Mouse (Mus musculus): ENCODE data around the gene Dnpep.

The Dnpep gene

DNA sequence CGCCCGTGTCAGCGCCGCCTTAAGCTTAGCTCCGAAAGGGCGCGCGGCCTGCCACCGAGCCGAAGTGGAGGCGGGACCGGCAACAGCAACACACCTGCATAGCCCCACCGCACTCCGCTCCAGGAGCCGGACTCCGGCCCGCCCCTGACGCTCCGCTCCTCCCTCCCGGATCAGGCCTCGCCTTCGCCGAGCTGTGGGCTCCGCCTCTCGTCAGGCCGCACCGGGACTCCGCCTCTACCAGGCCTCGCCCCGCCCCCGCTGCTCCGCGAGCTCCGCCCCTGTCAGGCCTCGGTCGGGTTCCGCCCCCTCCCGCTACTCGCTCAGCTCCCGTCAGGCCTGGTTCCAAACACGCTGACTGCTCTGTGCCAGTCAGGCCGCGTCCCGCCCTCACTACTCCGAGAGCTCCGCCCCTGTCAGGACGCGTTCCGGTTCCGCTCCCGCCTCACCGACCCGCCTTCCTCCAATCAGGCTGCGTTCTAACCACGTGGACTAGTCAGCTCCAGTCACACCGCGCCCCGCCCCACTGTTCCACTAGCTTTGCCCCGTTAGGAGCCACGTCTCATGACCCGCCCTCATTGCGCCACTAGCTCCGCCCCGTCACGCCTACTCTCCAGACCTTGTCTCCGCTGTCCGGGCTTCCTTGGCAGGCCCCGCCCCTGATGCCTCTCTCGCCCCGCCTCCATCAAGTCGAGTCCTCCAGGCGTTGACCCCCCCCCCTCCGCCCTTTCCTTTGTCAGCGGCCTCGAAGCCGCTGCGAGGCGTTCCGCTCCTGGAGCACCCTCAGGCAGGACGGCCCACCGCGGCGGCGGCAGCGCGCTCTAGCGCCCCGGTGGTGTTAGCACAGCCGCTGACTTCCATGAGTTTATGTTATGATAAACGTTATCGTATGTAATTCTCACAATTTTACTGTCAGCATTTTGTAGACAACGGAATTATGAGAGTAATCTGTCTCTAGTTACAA, at the start of gene Dnpep:
TSS of gene Dnpep (minus strand) at position 750 of the 961 bp plus-strand sequence.
- in situ Hi-C loops (cut with MseI, MboI) = no loop called here

DNA sequence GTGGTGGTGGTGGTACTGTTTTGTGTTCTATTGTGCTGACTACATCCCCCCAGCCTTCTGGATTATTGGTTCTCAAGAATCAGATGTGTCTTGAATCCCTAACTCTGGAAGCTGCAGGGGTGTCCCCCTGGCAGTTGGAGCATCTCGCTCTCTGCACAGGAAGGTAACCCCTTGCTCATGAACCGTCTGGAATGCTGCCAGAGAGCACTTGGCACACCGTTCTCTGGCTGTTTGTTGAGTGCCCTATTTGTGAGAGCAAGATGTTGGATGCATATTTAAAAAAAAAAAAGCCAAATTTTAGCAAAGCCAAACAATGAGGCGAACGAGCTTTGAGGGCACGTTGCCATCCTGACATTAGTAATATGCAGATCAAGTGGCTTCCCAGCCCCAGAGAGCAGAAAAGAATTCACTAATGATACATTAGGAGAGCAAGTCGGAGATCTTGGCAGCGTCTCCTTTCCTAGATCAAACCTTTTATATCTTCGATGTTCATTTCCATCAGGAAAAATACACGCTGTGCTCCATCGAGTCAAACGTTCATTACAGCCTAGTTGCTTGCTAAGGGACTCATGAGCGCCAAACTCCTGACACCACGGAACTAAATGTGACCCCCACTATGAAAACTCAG, 47.8 kb upstream of the Dnpep start:
- in situ Hi-C loops (cut with MseI, MboI) = no loop called here

DNA sequence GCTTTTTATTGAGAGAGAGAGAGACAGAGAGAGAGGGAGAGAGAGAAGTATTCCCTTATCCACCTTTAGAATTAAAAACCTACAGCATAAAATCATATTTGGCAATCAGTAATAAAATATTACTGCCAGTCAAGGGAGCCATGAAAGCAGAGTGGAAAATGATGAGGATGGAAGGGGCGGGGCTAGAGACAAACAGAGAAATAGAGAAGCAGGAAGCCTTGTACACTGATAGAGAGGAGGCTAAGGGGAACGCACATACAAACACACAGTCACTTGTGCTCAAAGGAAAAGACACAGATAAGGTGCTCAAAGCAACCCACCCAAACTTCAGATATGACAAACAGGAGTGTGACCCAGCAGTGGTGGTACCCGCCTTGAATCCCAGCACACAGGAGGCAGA, 46.1 kb upstream of the Dnpep start:
- in situ Hi-C loops (cut with MseI, MboI) = no loop called here

DNA sequence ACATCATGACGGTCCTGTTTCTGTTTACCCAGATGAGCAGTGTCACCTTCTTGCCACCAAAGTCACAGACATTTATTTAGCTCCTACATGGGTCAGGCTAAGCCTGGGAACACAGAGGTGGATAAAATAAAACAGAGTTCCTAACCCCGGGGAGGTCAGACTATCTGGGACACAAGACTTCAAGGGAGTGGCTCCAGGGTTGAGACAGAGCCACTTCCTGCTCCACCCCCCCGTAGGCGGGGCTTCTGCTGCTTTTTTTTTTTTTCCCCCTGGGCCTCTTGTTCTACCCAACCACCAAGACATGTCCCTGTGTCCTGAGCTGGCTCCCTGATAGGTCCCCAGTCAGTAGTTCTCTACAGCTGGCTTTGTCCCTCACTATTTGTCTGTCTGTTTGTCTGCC, 44.0 kb upstream of the Dnpep start:
- in situ Hi-C loops (cut with MseI, MboI) = no loop called here

DNA sequence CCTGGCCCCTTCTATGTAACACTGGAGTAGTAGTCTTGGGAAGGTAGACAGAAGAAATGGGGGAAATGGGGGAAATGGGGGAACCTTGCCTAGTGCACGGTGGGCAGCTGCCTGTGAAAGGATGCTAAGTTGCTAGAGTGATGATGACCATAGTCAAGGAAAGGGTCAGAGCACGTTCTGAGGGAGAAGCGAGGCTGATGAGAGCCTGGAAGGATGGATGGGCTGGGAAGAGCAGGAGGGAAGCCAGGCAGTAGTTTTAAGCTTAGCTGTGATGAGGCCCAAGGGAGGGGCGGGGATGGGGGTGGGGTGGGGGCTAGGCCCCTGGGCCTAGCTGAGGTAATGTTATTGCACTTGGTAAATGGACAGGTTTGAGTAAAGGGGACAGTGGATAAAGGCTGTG, 43.3 kb upstream of the Dnpep start:
- in situ Hi-C loops (cut with MseI, MboI) = no loop called here

DNA sequence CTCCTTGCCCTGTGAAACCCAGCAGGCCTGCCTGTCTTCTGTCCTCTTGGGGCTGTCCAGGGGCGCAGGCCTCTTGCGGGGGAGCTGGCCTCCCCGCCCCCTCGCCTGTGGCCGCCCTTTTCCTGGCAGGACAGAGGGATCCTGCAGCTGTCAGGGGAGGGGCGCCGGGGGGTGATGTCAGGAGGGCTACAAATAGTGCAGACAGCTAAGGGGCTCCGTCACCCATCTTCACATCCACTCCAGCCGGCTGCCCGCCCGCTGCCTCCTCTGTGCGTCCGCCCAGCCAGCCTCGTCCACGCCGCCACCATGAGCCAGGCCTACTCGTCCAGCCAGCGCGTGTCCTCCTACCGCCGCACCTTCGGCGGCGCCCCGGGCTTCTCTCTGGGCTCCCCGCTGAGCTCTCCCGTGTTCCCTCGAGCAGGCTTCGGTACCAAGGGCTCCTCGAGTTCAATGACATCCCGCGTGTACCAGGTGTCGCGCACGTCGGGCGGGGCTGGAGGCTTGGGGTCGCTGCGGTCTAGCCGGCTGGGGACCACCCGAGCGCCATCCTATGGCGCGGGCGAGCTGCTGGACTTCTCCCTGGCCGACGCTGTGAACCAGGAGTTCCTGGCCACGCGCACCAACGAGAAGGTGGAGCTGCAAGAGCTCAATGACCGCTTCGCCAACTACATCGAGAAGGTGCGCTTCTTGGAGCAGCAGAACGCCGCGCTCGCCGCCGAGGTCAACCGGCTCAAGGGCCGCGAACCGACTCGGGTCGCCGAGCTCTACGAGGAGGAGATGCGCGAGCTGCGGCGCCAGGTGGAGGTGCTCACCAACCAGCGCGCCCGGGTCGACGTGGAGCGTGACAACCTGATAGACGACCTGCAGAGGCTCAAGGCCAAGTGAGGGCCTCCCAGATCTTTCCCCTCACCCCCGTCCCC, 42.6 kb upstream of the Dnpep start, which contains the start of gene Des:
TSS of gene Des (plus strand) at position 218 of the 920 bp plus-strand sequence.
- in situ Hi-C loops (cut with MseI, MboI) = no loop called here

DNA sequence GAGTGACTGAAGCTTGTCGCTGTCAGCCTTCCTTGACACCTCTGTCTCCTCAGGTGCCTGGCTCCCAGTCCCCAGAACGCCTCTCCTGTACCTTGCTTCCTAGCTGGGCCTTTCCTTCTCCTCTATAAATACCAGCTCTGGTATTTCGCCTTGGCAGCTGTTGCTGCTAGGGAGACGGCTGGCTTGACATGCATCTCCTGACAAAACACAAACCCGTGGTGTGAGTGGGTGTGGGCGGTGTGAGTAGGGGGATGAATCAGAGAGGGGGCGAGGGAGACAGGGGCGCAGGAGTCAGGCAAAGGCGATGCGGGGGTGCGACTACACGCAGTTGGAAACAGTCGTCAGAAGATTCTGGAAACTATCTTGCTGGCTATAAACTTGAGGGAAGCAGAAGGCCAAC, 41.6 kb upstream of the Dnpep start:
- in situ Hi-C loops (cut with MseI, MboI) = no loop called here

DNA sequence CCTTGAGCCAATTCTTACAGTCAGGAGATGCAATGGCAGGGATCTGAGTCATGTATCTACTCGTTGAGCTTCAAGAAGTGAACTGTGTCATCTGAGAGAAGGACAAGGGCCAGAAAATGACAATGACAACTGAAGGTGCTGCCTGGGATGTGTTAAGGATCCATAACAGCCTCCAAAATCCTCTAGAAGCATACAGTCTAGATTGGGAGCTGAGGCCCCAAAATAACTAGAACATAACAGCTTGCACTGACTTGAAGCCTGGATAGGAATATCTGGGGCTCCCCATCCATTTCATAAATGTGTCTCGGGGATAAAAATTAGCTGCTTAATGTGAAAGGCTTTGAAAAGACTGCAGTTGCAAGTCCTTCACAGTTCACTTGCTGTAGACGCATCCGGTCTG, 40.2 kb upstream of the Dnpep start:
- in situ Hi-C loops (cut with MseI, MboI) = no loop called here

DNA sequence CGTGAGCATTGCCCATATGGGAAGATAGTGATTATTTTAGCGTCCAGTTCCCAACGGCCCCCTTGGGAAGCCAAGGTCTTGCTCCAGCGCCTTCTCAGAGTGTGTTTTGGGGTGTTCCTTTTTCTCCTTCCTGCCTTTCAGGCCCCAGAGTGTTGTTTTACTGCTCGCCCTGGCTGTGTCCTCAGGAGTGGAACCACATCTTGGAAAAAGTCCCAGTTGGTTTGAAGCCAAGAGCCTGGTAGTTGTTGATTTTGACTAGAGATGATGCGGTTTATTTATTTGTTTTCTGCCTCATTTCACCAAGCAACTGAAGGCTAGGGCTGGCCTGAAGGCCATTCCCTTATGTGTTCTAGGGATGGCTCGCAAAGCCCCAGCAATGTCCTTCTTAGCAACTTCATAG, 39.5 kb upstream of the Dnpep start:
- in situ Hi-C loops (cut with MseI, MboI) = no loop called here

DNA sequence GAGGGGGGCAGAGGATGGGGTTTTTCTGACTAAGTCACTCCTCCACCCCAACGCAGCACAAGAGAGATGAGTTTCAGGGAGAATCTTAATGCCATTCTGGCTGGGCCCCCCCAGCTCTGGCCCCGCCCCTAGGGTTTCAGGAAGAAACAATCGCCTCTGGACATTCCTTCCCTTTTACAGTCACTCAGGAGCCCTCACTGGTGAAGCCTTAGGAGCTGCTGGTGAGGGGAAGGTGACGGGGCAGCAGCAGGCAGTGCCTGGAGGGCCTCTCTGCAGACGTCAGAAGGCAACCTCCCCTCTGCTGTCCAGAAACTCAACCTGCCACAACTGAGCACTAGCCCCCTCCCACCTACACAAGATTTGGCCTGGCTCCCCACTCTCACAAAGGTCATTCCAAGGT, 31.5 kb upstream of the Dnpep start:
- in situ Hi-C loops (cut with MseI, MboI) = loop anchor here (10.0 kb wide), 1 partner anchor 116 kb away; no protein-coding TSS in a partner anchor

DNA sequence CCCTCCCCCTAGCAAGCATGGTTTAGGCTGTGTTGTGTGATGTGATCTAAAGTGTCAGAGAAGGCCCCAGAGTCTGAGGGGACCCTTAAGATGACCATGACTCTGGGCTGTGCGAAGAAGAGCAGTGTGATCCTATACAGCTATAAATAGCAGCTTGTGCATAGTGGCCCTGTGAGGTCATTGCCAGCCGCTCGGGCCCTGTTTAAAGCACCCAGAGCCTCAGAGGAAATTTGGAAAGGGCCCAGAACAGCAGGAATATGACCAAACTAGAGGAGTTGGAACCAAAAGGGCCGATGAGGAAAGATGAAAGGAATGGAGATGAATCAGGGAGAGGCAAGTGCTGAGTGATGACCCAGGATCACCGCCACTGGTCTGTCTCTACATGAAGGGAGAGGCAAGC, 29.5 kb upstream of the Dnpep start:
- in situ Hi-C loops (cut with MseI, MboI) = loop anchor here (10.0 kb wide), 1 partner anchor 118 kb away; no protein-coding TSS in a partner anchor

DNA sequence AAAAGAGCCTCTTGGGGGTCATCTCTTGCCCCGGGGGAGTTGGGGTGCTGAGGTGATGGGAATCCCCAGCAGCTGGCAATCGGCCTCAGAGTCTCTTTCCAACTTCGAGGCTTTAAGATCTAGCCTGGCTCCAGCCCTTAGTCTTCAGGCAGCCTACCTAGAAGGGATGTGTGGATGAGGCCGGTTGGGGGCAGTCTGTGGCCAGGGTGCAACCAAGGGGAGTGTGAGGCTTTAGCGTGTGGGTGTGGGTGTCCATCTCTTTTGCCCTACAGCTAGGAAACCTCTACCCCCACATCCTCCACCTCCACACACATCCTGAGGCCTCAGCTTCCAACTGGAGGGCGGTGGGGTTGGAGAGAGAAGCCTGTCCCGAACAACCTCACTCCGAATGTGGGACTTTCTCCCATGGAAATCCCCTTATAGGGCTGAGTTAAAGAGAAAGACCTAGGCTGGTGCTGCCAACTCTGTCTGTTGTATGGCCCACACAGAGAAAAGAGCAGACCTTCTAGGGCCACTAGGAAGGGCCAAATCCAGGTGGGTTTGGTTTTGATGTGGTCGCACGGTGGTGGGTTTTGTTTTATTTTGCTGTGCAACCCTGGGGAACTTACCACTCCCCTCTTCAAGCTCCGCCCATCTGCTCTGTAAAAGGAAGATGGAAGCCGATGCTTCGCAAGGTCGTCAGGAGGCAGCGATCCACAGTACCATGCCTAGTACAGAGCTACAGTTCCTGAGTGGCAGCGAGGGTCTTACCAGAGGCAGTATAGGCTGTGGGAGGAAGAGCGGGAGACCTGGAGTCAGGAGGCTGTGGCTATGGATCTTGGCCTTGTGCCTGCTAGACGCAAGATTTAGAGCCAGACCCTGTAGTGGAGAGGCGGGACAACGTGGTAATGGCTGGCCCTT, 27.5 kb upstream of the Dnpep start:
- in situ Hi-C loops (cut with MseI, MboI) = loop anchor here (10.0 kb wide), 1 partner anchor 120 kb away; no protein-coding TSS in a partner anchor

DNA sequence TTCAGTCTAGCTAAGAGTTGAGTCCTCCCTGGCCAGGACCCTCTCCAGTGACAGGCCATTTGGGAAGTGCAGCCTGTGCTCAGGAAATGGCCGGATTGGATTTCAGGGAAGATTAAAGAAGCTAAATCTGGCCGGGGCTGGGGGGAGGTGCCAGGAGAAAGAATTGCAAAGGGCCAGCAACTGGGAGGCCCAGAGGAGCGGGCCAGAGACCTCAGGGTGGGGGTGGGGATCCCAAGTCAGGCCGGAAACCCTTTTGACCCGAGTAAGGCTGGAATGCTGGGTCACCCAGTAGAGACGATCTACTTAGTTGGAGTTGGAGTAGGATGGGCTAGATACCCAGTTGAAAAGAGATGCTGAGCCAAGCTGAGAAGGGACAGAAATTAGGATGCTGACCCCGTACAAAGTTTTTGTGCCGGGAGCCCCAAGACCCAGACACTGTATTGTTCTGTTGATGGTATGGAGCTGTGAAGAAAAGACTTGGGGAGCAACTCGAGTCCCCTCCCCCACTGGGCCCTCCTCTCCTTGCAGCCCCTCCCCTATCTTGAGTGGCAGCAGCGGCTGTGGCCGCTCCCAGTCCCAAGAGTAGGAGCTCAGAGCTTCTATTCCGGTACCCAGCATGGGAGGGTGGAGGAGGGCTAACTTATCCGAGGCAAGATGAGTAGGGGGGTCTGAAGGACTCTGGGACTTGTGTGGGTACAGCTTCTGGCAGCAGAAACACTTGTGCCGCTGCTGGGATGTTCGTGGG, 26.7 kb upstream of the Dnpep start:
- in situ Hi-C loops (cut with MseI, MboI) = loop anchor here (10.0 kb wide), 1 partner anchor 120 kb away; no protein-coding TSS in a partner anchor

DNA sequence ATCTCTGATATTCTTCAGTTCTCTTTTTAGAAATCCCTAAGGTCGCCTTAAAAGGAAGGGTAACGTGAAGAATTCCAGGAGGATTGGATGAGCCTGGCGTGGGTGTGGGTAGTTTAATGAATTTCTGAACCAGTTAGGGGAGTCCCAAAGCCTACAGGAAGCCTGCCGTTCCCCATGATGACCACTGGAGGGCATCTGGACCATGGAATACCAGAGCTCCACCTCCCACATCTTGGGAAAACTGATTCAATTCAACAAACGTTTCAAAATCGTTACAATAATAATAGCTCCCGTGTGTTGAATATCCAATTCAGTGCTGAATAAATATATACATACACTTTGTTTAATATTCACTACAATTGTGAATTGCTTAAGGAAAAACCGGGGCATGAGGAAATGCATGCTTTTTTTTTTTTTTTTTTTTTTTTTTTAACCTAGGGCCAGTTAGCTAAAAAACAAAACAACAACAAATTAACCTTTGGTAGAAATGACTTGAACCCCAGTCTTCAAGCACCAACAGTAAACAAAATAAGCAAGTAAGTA, 25.2 kb upstream of the Dnpep start:
- in situ Hi-C loops (cut with MseI, MboI) = loop anchor here (10.0 kb wide), 1 partner anchor 122 kb away; no protein-coding TSS in a partner anchor

DNA sequence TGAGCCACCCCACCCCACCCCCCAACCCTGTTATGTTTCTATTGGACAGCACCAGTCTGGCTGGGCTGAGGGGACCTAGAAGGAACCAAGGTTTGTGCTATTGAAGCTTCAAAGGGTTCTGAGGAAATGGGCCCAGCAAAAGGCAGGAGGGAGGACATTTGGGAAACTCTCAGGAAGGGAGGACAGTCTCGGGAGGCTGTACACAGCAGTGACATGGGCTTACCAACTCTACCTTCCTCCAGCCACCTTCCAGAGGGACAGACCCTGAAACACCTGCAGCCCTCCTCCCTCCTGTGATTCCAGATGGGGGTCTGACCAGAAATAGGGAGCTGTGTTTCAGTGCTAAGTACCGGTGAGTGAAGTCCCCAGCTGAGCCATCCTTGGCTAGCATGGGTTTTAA, 22.7 kb upstream of the Dnpep start:
- in situ Hi-C loops (cut with MseI, MboI) = loop anchor here (10.0 kb wide), 1 partner anchor 124 kb away; no protein-coding TSS in a partner anchor

DNA sequence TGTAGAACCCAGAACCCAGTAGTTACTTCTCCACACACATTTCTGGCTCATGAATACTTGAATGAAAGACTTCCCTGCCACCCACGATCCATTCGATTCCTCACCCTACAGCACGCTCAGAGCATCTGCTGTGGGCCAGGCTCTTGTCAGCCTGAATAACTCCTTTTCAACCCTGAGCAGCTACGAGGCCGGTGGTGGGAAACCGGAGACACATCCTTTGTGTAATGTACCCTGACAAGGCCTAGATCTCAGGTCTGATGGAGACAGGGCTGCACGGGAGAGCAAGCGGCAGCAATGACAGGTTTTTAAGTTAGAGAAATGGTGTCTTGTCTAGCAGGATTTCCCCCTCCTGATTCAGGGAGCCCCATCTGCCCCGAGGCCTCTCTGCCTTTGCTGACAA, 21.5 kb upstream of the Dnpep start:
- in situ Hi-C loops (cut with MseI, MboI) = no loop called here

DNA sequence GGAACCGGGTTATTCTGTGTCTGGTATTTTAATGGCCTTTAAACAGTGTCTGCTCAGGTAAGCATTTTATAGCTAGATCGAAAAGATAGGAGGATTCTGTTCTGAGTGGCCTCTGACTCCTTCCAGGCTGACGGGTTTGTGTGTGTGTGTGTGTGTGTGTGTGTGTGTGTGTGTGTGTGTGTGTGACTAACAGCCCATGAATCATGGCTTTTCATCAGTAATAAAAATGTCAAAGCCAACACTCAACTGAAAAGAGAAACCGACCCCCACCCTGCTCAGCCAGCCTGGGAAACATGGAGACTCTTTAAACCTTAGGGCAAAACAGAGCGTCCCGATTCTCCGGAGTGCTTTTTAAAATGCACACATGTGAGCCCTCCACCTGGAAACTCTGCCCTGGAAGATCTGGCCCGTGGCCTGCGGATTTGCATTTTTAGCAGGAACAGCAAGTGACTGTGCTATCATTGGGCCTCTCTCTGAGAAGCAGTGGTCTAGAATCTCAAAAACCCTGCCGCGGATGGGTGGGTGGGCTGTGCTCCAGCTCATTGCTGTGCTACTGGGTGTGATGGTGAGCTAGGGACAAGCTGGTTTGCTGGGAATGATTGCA, 20.4 kb upstream of the Dnpep start:
- in situ Hi-C loops (cut with MseI, MboI) = no loop called here

DNA sequence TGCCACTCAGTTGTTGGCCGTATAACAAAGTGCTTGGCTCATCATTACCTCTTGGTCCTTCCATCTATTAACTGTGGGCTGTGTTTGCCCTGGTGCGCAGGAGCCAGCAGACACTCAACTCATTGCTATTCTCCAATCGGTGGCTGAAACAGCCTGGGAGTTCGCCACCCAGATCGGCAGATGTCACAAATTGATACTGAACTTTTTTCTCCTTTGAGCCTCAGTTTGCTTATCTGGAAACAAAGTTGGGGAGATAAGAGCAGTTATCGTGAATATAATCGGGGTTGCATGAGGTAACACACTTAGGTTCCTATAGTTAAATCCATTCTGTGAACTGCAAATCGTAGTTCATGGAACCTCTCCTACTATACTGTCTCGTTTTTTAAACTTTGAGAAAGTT, 19.3 kb upstream of the Dnpep start:
- in situ Hi-C loops (cut with MseI, MboI) = no loop called here

DNA sequence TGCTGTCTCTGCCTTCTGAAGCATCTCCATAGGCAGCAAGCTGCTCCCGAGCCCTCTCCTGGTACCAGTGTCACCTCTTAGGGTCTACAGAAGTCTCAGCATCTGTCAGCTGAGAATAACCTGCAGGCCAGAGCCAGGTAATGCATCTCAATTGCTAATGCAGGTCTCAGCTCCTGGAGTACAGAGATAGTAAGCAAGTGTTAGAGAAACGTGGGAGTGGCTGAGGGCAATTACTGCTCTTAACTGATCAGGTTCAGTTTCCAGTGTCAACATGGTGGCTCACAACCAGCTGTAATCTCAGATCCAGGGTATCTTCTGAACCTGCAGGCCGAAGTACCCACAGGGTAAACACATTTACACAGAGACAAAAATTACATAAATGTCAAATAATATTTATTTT, 18.7 kb upstream of the Dnpep start:
- in situ Hi-C loops (cut with MseI, MboI) = no loop called here

All from mouse trophoblast stem cell (cell line).